8 mouse cellular contexts compared by ENCODE assay signal in the genomic region with DNA sequence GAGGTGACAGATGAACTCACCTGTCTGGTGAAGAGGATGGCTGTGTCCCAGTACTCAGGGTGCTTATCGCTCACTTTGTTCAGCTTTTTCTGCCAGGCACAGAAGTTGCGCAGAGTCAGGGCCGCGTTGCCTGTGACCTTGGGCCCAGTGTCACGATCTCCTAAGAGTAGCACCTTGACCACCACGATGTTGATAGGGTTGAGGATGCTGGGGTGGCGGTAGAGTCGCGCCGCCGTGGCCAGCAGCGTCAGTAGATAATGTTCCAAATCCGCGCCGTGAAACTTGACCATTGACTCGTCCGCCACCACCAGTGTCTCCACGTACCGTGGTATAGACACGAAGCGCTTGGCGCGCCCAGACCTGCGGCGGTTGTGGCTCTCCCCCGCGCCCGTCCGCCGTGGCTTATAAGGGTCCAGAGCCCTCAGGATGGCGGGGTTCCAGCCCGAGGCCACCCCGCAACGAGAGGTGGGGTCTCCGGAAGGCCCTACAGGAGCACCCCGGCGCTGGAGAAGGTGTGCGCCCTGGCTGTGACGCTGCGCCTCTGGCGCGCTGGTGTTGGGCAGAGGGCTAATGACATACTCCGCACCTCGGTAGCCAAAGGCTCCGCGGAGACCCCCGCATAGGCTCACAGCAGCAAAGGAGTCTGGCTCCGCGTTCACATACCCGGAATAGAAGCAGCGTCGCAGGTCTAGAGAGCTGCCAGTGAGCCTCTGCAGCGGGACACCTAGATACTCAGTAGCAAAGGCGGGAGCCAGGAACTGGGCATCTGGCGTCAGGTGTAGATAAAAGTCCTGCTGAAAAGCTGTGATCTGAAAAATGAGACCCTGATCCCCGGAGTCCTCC. TPM values are rescaled to one million over a fixed set of nuclear protein-coding genes. Genes with fewer than 3 reads are reported as not detected.
DNase-seq lines count a peak whose midpoint lies in the region; ATAC-seq and TF ChIP-seq lines count a peak whose summit lies in the region.

No protein-coding gene starts in this region.

- H3K27ac ChIP-seq in liver, adult 2 months (replicated peaks; ENCODE audit: insufficient read depth, low read depth, low read length) = no peak overlapping the region
- H3K27ac ChIP-seq in forebrain, embryonic 11.5 days (ENCODE audit: low read depth, low read length) = no peak overlapping the region
- no peak overlapping the region for H3K27ac ChIP-seq in intestine, embryonic 15.5 days
- H3K27ac ChIP-seq in neural tube, embryonic 14.5 days (ENCODE audit: low read depth, low read length) = no peak overlapping the region

- H3K36me3 ChIP-seq in liver, adult 2 months (ENCODE audit: control insufficient read depth, insufficient read depth, low read length) = no peaks in the 10 kb centered on the region
- no peaks in the 10 kb centered on the region for H3K36me3 ChIP-seq in forebrain, embryonic 11.5 days (ENCODE audit: control insufficient read depth, insufficient read depth, low read length)
- H3K36me3 ChIP-seq in intestine, embryonic 15.5 days = no peaks in the 10 kb centered on the region
- H3K36me3 ChIP-seq in neural tube, embryonic 14.5 days (ENCODE audit: control insufficient read depth, insufficient read depth, low read length) = no peaks in the 10 kb centered on the region

- no peaks in the 10 kb centered on the region; the same call in 1 of the 2 replicates for H3K4me1 ChIP-seq in liver, adult 2 months (ENCODE audit: control insufficient read depth, insufficient read depth, low read length)
- peaks cover 5% of the 10 kb centered on the region; the same call in 1 of the 2 replicates for H3K4me1 ChIP-seq in forebrain, embryonic 11.5 days (replicated peaks; ENCODE audit: control insufficient read depth, insufficient read depth, low read length)
- H3K4me1 ChIP-seq in intestine, embryonic 15.5 days (replicated peaks) = peaks cover 18% of the 10 kb centered on the region; the same call in 1 of the 2 replicates
- peaks cover 6% of the 10 kb centered on the region; the same call in 1 of the 2 replicates for H3K4me1 ChIP-seq in neural tube, embryonic 14.5 days (ENCODE audit: control insufficient read depth, insufficient read depth, low read length)

- no peak for TF ChIP-seq POLR2A in liver, adult 2 months (IDR thresholded peaks at IDR 0.05; ENCODE audit: extremely low read depth, insufficient read depth, low read length)

- H3K4me3 ChIP-seq in liver, adult 2 months (ENCODE audit: insufficient read depth, low read depth, low read length) = peak overlapping the region; percentile 57
- H3K4me3 ChIP-seq in forebrain, embryonic 11.5 days (ENCODE audit: low read depth, low read length) = peak overlapping the region; percentile 53
- peak overlapping the region; percentile 58 for H3K4me3 ChIP-seq in intestine, embryonic 15.5 days (replicated peaks)
- peak overlapping the region; percentile 38 for H3K4me3 ChIP-seq in neural tube, embryonic 14.5 days (ENCODE audit: low read depth, low read length)

- TF ChIP-seq CTCF in liver, adult 2 months (IDR thresholded peaks at IDR 0.05; ENCODE audit: low read depth, low read length) = no peak

- peak; percentile 9 for DNase-seq in liver, adult 2 months (ENCODE audit: extremely low read depth, low read depth, low spot score)
- DNase-seq in liver = no peak
- no peak for DNase-seq in forebrain, embryonic 11.5 days (ENCODE audit: low spot score)
- DNase-seq in cerebellum, adult 18-20 months = no peak
- no peak for DNase-seq in adrenal gland, postnatal 25 days
- no peak for DNase-seq in adrenal gland, adult (ENCODE audit: inconsistent age in 2 of 2, low spot score in 1 of 2)

- ATAC-seq in forebrain, embryonic 11.5 days (replicated peaks; ENCODE audit: low FRiP score) = peak; percentile 36; the same call in 1 of the 2 replicates
- ATAC-seq in intestine, embryonic 15.5 days = no peak
- ATAC-seq in neural tube, embryonic 14.5 days (ENCODE audit: low read depth) = peak; percentile 56; the same call in 1 of the 2 replicates

- H3K9me3 ChIP-seq in forebrain, embryonic 11.5 days (ENCODE audit: control insufficient read depth, low read length) = no peaks in the 10 kb centered on the region
- no peaks in the 10 kb centered on the region for H3K9me3 ChIP-seq in intestine, embryonic 15.5 days
- no peaks in the 10 kb centered on the region for H3K9me3 ChIP-seq in neural tube, embryonic 14.5 days (ENCODE audit: control insufficient read depth, low read length)

- peak overlapping the region; percentile 5; the same call in 1 of the 2 replicates for H3K9ac ChIP-seq in liver, adult 2 months (ENCODE audit: low read depth, low read length)
- peak overlapping the region; percentile 49; the same call in 1 of the 2 replicates for H3K9ac ChIP-seq in forebrain, embryonic 11.5 days (ENCODE audit: low read length)
- peak overlapping the region; percentile 44 for H3K9ac ChIP-seq in intestine, embryonic 15.5 days
- peak overlapping the region; percentile 51 for H3K9ac ChIP-seq in neural tube, embryonic 14.5 days (replicated peaks; ENCODE audit: low read depth, low read length)

- WGBS in liver, adult 2 months = 5% methylated on average over 56 of the region's 56 CpGs
- WGBS in forebrain, embryonic 11.5 days = 4% methylated on average over 56 of the region's 56 CpGs
- 6% methylated on average over 56 of the region's 56 CpGs for whole genome bisulfite sequencing in intestine, embryonic 15.5 days
- WGBS in neural tube, embryonic 14.5 days = 4% methylated on average over 56 of the region's 56 CpGs

- 0 out of 2 replicates have a peak, but pooled peaks cover 4% of the 10 kb centered on the region for H3K27me3 ChIP-seq in liver, adult 2 months (ENCODE audit: control insufficient read depth, insufficient read depth, low read length)
- peaks cover 27% of the 10 kb centered on the region for H3K27me3 ChIP-seq in forebrain, embryonic 11.5 days (ENCODE audit: control insufficient read depth, insufficient read depth, low read length)
- H3K27me3 ChIP-seq in intestine, embryonic 15.5 days (replicated peaks) = peaks cover 33% of the 10 kb centered on the region
- peaks cover 12% of the 10 kb centered on the region for H3K27me3 ChIP-seq in neural tube, embryonic 14.5 days (ENCODE audit: control insufficient read depth, insufficient read depth, low read length)

- H3K4me2 ChIP-seq in forebrain, embryonic 11.5 days (ENCODE audit: low read depth, low read length, severe bottlenecking) = peak overlapping the region; percentile 85
- peak overlapping the region; percentile 98 for H3K4me2 ChIP-seq in intestine, embryonic 15.5 days (replicated peaks)
- H3K4me2 ChIP-seq in neural tube, embryonic 14.5 days (ENCODE audit: low read depth, low read length) = peak overlapping the region; percentile 97

- H3K79me2 ChIP-seq in liver, adult 2 months (ENCODE audit: control insufficient read depth, insufficient read depth, low read length) = no peaks in the 10 kb centered on the region

RNA-seq across cellular contexts. Expression of a gene that starts 0.8 kb away (rescaled TPM):
- 0.37 and 0.67 TPM in 2 replicates for total RNA-seq in liver, adult 2 months (2014; rRNA removed)
- polyA plus RNA-seq in liver, adult 2 months (2012; rRNA removed) = 0.29 and 0.35 TPM in 2 replicates
- polyA plus RNA-seq in forebrain, embryonic 11.5 days (2014; fragmentation: Nextera tagmentation; extraction: Ambion mirVana) = 6.7 and 8.4 TPM in 2 replicates
- polyA plus RNA-seq in intestine, embryonic 15.5 days (2015; fragmentation: Nextera tagmentation; extraction: Ambion mirVana) = 5.9 and 6.2 TPM in 2 replicates
- polyA plus RNA-seq in neural tube, embryonic 14.5 days (2014; fragmentation: Nextera tagmentation; extraction: Ambion mirVana) = 2.6 and 7.2 TPM in 2 replicates
- total RNA-seq in adrenal gland, postnatal 25 days (2021) = 4.6 and 5.7 TPM in 2 replicates

RNA-seq across cellular contexts. Expression of a gene that starts 20.9 kb away (rescaled TPM):
- 0.07 TPM in 1 of 2 replicates, not detected in the other for total RNA-seq in liver, adult 2 months (2014; rRNA removed)
- not detected in 2 replicates for polyA plus RNA-seq in liver, adult 2 months (2012; rRNA removed)
- polyA plus RNA-seq in forebrain, embryonic 11.5 days (2014; fragmentation: Nextera tagmentation; extraction: Ambion mirVana) = 0.49 and 0.61 TPM in 2 replicates
- polyA plus RNA-seq in intestine, embryonic 15.5 days (2015; fragmentation: Nextera tagmentation; extraction: Ambion mirVana) = 13.5 and 14.0 TPM in 2 replicates
- polyA plus RNA-seq in neural tube, embryonic 14.5 days (2014; fragmentation: Nextera tagmentation; extraction: Ambion mirVana) = 1.2 and 1.9 TPM in 2 replicates
- total RNA-seq in adrenal gland, postnatal 25 days (2021) = 0.43 TPM in 1 of 2 replicates, not detected in the other
